Mouse (Mus musculus) layer of hippocampus, adult 6 months (tissue): ENCODE measurements around the gene Nr1h3. TPM values are rescaled to one million over a fixed set of nuclear protein-coding genes. Genes with fewer than 3 reads are reported as not detected.

Experiments
- long read RNA-seq, 2 experiments: library from polyadenylated mRNA; unstranded; transcript quantifications; one replicate each; pipeline ENCODE4 v2.0.0; 2019 to 2020
- polyA plus RNA-seq: library from polyadenylated mRNA; unstranded; fragments of <200 nt; fragmentation: Nextera tagmentation; gene quantifications from 2 replicates; pipeline ENCODE4 v1.2.3, GENCODE M21; 2021

The Nr1h3 gene
- 3.4 and 4.1 TPM in 2 replicates for polyA plus RNA-seq
- long read RNA-seq, experiment 1, partial matches to known transcripts = 0 of 5 reads
- long read RNA-seq, experiment 1, other reads (novel, unspliced or antisense) = 1 of 5 reads
- long read RNA-seq, experiment 2, transcript Nr1h3-202 (10 exons, 1,738 nt) = major isoform, 6 of 20 reads
- long read RNA-seq, experiment 2, partial matches to known transcripts = 1 of 20 reads
- long read RNA-seq, experiment 2, other reads (novel, unspliced or antisense) = 6 of 20 reads

DNA sequence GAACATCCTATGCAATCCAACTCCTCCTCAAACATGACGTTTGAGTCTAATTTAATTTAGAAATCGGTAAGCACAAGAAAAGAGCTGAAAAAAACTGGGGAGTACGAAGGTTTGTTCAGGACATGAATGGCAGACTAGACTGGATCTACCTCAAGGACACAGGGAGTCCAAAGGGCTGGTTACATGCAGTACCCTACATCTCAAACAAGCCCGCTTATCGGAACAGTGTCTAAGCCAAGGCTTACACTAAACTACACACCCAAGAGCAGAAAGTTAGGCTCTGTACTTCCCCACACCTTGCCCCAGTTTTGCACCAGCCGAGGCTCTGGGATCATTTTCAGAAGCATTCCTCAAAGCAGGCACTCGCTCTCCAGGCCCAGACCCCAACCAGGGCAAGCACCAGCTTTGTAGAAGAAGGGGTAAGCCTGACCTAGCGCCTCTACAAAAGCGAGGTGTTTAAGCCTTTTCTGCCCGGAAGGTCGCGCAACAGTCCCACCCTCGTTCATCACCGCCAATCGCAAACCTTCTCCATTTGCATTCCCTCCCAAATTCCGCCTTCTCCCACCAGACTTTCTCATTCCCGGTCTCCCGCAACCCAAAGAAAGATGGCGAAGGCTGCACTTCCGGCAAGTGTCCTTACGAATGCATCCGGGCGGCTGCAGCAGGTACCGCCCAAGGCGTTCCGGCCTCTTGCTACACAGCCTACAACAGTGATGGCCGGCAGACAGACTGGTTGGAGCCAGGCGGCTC lies at the start of gene Nr1h3, which contains the start of gene Acp2:
Gene Nr1h3 (minus strand): TSS at position 613 of the 750 bp plus-strand sequence.
Gene Acp2 (plus strand): TSS at position 664 of the 750 bp plus-strand sequence.

DNA sequence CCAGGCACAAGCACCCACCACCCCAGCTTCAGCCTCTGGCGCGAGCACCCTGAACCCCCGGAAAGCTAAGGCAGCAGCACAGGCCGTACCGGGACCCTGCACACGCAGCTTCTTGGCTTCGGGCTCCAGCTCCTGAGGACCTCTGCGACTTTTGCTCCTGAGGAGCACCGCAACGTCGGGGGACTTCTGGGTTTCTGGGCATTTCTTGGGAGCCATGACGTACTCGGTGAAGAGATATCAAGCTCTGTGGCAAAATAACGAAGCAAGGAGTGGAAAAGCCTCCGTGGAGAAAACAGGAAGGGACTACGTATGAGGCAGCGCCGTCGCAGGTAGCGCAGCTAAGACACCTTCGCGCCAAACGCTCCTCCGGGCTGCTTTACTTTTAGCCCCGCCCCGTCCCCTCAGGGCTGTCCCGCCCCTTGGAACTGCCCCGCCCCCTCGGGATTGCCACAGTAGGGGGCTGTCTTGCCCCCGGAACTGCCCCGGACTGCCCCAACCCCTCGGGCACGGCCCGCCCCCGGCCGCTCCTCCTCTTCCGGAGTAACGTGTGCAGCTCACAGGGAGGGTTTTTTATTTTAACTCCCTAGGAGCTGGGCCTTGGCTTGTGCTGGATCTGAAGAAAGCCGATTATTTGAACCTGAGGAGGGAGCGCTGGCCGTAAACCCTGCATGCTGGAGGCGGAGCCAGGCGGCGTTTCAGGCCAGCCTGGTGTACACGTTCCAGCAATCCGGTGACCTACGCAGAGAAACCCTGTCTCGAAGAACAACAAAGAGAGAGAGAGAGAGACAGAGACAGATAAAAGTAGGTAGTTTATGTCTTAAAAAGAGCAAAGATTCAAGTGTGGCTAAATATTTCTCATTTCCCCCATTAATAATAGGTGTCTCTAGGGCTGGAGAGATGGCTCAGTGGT lies 34.2 kb upstream of the Nr1h3 start, which contains the start of gene Ddb2:
Gene Ddb2 (minus strand): TSS at position 382 of the 910 bp plus-strand sequence.

GRCm38 (mm10) chr2:91183711-91184405 lies 18.8 kb downstream of the Nr1h3 start, which contains the start of gene Madd:
TSS of gene Madd (minus strand) at chr2:91183837.

Other genes with a start within 250 kb of the Nr1h3 start
- 1.6 and 2.0 TPM in 2 replicates for gene Rapsn, start 167.2 kb downstream of the Nr1h3 start, polyA plus RNA-seq
- 260 and 264 TPM in 2 replicates for gene Psmc3, start 148.8 kb downstream of the Nr1h3 start, polyA plus RNA-seq
- 9.4 and 12.4 TPM in 2 replicates for gene Slc39a13, start 132.4 kb downstream of the Nr1h3 start, polyA plus RNA-seq
- gene Spi1, start 120.4 kb downstream of the Nr1h3 start, polyA plus RNA-seq = 9.5 and 10.5 TPM in 2 replicates
- gene Mybpc3, start 84.7 kb downstream of the Nr1h3 start, polyA plus RNA-seq = not detected in 2 replicates
- gene Madd, start 19.0 kb downstream of the Nr1h3 start, polyA plus RNA-seq = 38.4 and 54.1 TPM in 2 replicates
- gene Acp2, start 51 bp upstream of the Nr1h3 start, polyA plus RNA-seq = 30.0 and 33.9 TPM in 2 replicates
- gene Ddb2, start 34.1 kb upstream of the Nr1h3 start, polyA plus RNA-seq = 1.9 TPM in 2 replicates
- 18.7 and 21.9 TPM in 2 replicates for gene Pacsin3, start 53.1 kb upstream of the Nr1h3 start, polyA plus RNA-seq
- gene Arfgap2, start 62.1 kb upstream of the Nr1h3 start, polyA plus RNA-seq = 44.2 and 45.4 TPM in 2 replicates
- gene 1110051M20Rik, start 241.9 kb upstream of the Nr1h3 start, polyA plus RNA-seq = 182 and 187 TPM in 2 replicates